Mouse (Mus musculus): ENCODE data around the gene Faf1.

DNA sequence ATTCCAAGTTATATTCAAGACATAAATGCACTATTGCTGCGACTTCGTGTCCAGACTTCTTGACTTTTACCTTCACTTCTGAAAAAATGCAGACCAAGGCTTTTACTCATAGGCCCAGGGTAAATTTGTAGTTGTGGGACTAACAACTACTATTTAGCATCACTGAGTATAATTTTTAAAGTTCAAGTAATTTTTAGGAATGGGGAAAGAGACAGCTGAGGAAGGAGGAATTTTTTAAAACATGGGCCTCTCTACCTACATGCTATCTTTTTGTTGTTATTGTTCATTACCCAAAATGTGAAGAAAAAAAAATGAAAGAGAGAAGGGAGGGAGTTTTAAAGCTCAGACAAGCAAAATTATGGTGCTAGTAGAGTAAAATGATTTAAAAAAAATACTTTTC, 21.7 kb upstream of the Faf1 start:
- TF ChIP-seq CTCF (IDR thresholded peaks at IDR 0.05) (no peak), EP300 (IDR thresholded peaks at IDR 0.05) (no peak)

Measured in lung, postnatal 0 days (tissue).